Mouse (Mus musculus): ENCODE measurements at regions not wholly inside any gene's neighbourhood (a gene's known extent, or its start where the extent isn't known, plus 50 kb on each side); places are given as distances from the start of the nearest gene placed in this dataset.

GRCm38 (mm10) chr4:89425916-89426315 lies 115.1 kb upstream of the Cdkn2b start:
- TF ChIP-seq CTCF (IDR thresholded peaks at IDR 0.05) (no peak), EP300 (IDR thresholded peaks at IDR 0.05) (peak; percentile 84)
